Mouse (Mus musculus): Measurements from ENCODE around the gene Hp1bp3.

Gene Hp1bp3

GRCm38 (mm10) chr4:138223623-138224022 lies 7.5 kb downstream of the Hp1bp3 start:
- DNase-seq, result no peak

GRCm38 (mm10) chr4:138246756-138247665 lies 30.9 kb downstream of the Hp1bp3 start:
- DNase-seq, result no peak

- peak; percentile 77 for DNase-seq
Measured at GRCm38 (mm10) chr4:138250088-138250960, 34.2 kb downstream of the Hp1bp3 start, which contains the start of the genes Sh2d5 and Kif17. TSS of gene Sh2d5 (plus strand) at chr4:138250403. TSS of gene Kif17 (plus strand) at chr4:138250435.

- peak; percentile 22 to 28 for DNase-seq
Measured at GRCm38 (mm10) chr4:138251819-138252218, 35.7 kb downstream of the Hp1bp3 start.

DNA sequence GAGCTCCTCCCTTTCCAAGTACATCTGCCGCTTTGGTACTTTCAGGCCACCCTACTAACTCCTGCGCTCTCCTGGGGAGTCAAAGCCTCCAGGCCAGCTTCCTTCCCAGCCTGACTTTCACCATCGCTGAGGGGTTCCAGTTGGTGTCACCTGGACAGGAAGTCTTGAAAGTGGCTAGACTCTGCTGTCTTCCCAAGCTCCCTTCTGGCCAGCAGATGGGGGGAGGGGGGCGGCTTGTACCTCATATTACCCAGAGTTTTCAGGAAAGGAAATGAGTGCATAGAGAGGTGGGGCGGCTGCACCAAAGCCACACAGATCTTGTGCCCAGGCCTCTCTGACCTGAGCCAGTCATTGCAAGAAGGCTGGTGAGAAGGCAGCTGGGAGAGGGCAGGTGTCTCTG lies 36.1 kb downstream of the Hp1bp3 start:
- no peak for DNase-seq

DNA sequence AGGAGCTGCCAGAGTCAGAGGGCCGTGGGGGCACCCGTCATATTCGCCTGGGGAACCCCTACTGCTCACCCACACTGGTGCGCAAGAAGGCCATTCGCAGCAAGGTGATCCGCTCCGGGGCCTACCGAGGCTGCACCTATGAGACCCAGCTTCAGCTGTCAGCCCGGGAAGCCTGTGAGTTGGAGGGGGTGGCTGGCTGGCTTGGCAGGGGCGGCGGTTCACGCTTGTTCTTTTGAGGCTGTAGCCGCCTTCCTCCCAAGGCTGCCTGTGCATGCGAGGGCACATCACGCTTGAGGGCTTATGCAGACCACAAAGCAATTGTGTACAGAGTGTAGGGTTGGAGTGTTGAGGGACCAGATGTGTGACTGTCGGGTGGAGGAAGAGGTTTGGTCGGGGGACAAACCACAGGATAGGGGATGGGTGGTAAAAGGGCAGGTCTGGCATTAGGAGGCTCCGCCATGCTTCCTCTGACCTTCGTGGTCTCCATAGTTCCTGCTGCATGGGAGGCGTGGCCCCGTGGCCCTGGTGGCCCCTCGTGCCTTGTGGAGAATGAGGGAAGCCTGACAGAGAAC lies 41.1 kb downstream of the Hp1bp3 start:
- peak in 1 of 2 experiments; percentile 14 for DNase-seq

- no peak for DNase-seq
Measured at GRCm38 (mm10) chr4:138258663-138259062, 42.6 kb downstream of the Hp1bp3 start.

GRCm38 (mm10) chr4:138259482-138259881 lies 43.4 kb downstream of the Hp1bp3 start:
- no peak for DNase-seq

DNA sequence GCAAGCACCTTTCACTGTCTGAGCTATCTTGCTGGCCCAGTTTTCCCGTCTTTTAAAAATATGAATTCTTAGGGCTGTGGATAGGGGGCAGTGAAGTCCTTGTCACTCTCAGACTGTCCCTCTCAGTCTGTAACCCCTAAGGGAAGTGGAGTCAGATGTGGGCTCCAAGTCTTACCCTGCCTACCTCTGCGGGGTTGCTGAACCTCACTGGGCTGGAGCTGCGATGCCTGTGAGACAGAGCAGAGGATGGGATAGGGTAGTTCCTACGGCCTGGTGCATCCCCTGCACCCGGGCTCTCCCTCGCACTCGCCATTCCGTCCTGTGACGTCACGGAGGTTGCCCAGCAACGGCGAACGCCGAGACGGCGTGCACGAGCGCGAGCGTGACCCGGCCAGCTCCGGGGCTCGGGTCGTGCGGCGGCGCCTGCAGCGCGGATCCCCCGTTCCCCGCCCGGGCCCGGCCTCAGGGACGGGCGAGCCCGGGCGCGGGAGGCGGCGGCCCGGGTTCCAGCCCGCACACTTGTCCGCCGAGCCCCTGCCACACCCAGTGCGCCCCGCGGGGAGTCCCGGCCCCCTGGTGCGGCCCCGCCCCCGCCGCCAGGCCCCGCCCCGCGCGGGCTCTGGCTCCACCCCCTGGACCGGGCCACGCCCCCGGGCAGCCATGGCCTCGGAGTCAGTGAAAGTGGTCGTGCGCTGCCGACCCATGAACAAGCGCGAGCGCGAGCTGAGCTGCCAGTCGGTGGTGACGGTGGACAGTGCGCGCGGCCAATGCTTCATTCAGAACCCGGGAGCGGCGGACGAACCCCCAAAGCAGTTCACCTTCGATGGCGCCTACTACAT lies 46.0 kb downstream of the Hp1bp3 start:
- peak; percentile 94 to 97 for DNase-seq

GRCm38 (mm10) chr4:138267869-138268268 lies 51.8 kb downstream of the Hp1bp3 start:
- DNase-seq, result no peak

DNA sequence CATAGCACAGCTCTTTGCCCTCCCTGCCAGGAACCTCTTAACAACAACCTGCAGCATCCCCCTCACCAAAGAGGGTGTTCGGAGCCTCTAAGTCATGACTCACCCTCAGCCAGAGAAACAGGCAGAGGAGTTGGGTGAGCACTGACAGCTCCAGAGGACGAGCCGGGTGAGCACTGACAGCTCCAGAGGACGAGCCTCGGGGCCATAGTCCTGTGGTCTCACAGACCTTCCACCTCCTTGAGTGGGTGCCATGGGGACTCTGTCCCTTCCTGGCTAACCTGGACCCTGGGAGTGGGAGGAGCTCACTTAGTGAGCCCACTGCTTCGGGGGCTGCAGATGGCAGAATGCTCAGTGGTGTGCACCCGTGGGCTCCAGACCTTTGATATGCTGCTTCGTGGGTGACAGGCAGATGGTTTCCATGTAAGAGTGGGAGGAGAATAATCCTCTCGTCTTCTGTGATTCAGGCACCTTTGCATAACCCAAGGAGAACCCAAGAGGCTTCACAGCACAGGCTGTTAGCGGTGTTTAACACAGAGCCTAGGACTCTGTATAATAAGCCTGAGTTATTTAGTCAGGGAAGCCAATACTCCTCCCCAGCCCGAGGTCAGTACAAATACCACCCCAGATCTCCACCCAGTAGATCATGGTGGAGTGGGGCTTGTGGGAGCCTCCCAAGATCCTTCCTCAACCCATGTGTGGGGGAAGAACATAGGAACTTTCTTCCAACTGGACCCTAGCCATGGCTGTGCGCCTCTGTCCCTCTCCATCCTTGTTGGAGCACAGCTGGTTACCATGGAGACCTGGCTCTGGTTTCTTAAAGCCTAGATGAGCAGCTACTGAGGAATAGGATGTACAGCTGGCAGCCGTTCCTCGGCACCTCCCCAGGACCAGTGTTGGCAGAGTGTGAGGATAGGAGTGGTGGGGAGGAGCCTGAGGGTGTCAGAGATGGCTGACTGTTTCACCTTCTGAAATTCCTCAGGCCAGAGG lies 56.2 kb downstream of the Hp1bp3 start:
- DNase-seq, result no peak

GRCm38 (mm10) chr4:138278346-138278745 lies 62.2 kb downstream of the Hp1bp3 start:
- DNase-seq, result no peak

DNA sequence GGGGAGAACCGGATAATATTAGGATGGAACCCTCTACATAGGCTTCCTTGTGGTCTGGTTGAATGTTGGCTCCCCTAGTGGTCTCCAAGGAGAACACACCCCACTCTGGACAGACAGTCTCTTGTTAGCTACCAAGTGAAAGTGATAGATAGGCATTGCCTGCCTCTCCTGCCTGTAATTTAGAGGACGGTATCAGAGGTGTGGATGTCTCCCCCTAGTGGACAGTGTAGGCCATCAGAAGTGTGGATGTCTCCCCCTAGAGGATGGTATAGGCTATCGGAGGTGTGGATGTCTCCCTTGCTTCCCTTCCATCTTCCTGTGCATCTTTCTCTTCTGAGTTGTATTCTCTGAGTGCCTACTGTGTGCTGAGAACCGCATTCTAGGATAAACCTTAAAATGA lies 66.7 kb downstream of the Hp1bp3 start:
- peak; percentile 79 to 84 for DNase-seq

- no peak for DNase-seq
Measured at GRCm38 (mm10) chr4:138286411-138286810, 70.3 kb downstream of the Hp1bp3 start.

DNA sequence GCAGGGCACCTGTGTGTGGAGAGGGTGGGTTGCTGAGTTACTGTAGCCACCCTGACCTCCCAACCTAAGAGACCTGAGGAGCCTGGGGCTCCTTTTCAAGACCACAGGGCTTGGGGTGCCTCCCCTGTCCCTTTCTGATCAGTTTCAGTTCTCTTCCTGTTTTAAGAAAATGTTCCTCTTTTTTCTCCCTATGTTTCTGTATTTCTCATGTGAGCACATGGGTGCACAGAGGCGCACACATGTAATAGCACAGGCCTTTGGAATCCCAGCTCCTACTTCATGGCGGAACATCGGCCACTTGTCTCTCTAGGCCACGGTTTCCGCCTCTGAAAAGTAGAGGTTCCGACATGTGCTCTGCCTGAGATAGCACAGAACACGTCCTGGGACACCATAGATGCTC lies 72.6 kb downstream of the Hp1bp3 start:
- no peak for DNase-seq

- no peak for DNase-seq
Measured at GRCm38 (mm10) chr4:138292028-138292427, 75.9 kb downstream of the Hp1bp3 start.

- no peak for DNase-seq
Measured at GRCm38 (mm10) chr4:138293261-138293948, 77.3 kb downstream of the Hp1bp3 start.

GRCm38 (mm10) chr4:138293949-138294550 lies 78.0 kb downstream of the Hp1bp3 start:
- no peak for DNase-seq

Data from B cell, adult 2 months (primary cell).